Mouse (Mus musculus): Measurements from ENCODE around the gene OR5BS1P. TPM values are rescaled to one million over a fixed set of nuclear protein-coding genes. Genes with fewer than 3 reads are reported as not detected.

OR5BS1P gene
- polyA plus RNA-seq, 1 experiment from 2014 or later, result not detected

DNA sequence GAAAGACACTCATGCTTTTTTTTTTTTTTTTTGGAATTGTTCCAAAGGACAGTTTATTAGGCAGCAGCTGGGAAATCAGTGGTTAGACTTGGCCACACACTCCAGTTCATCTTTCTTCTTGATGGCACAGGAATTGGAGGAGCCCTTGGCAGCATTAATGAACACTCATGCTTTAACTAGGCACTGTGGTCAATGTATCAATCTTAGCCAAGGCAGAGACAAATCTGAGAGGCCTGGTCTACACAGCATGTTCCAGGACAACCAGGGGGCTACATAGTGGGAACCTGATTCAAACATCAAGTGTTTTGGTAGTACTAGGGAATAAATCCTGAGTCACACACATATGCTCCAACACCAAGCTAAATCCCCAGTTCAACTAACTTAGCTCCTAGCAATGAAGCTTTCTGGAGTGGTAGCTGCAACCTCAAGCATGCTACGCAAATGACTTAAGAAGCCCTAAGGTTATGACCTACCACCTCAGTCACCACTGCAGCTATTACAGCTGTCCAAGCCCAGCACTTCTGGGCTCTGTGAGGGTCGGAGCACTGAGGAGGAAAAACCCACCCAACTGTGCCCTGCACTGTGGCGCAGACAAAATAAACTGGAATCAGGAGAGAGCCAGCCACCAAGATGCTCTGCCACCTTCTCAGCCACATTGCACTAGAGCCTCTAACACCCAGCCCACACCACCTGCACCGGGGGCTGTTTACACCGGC, 57.5 kb downstream of the OR5BS1P start:
- ATAC-seq, result no peak
- Histone ChIP-seq H3K4me1 (replicated peaks) (peaks cover 15% of the 10 kb centered on the region), H3K9me3 (no peaks in the 10 kb centered on the region), H3K36me3 (peaks cover 86% of the 10 kb centered on the region), H3K9ac (replicated peaks) (no peak overlapping the region), H3K4me3 (replicated peaks) (no peak overlapping the region), H3K27ac (no peak overlapping the region), H3K4me2 (replicated peaks) (no peak overlapping the region), H3K27me3 (no peaks in the 10 kb centered on the region)
- WGBS, result 97% methylated on average over 5 of the region's 5 CpGs

DNA sequence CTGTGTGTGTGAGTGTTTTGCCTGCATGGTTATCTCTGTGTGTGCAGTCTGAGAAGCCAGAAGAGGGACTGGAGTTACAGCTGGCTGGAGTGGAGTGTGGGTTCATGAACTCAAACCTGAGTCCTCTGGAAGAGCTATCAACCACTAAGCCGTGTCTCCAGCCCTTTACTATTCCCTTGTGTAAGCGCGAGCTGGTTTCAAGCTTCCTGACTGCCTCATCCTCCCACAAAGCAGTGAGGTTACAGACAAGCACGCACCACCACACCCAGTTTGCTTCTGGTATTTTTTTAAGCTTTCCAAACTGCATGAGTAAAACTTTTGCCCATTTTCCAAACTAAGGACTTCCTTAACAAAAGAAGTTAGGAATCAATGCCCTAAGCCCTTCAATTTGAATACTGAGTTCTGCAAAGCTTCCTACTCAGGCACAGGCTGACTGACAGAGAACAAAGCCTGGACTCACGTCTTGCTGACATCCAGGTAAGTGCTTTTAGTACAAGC, 58.4 kb downstream of the OR5BS1P start:
- ATAC-seq, result no peak
- H3K36me3 ChIP-seq, result peaks cover 77% of the 10 kb centered on the region

More for the DNA sequence above, 58.4 kb downstream of the OR5BS1P start:
- no peaks in the 10 kb centered on the region for H3K9me3 ChIP-seq
- no peaks in the 10 kb centered on the region for H3K27me3 ChIP-seq
- H3K4me3 ChIP-seq (replicated peaks), result no peak overlapping the region
- H3K27ac ChIP-seq, result no peak overlapping the region
- no peak overlapping the region for H3K9ac ChIP-seq (replicated peaks)
- 90% methylated on average over 5 of the region's 5 CpGs for WGBS
- no peak overlapping the region for H3K4me2 ChIP-seq (replicated peaks)
- H3K4me1 ChIP-seq (replicated peaks), result peaks cover 22% of the 10 kb centered on the region

Small RNAs within 50 kb of the gene (microRNA-seq; reads per million reads assigned to microRNA genes)
- not detected for gene Mir1291

Other genes with a start within 250 kb of the OR5BS1P start
- not detected in 2 replicates for gene Gm44579, start 248.9 kb upstream of the OR5BS1P start, polyA plus RNA-seq (2015; fragmentation: Nextera tagmentation; extraction: Ambion mirVana)
- gene Olfr287, start 248.8 kb upstream of the OR5BS1P start, polyA plus RNA-seq (2015; fragmentation: Nextera tagmentation; extraction: Ambion mirVana), result 0.14 TPM in 1 of 2 replicates, not detected in the other
- gene Olfr286, start 235.4 kb upstream of the OR5BS1P start, polyA plus RNA-seq (2015; fragmentation: Nextera tagmentation; extraction: Ambion mirVana), result not detected in 2 replicates
- not detected in 2 replicates for gene H1fnt, start 212.6 kb upstream of the OR5BS1P start, polyA plus RNA-seq (2015; fragmentation: Nextera tagmentation; extraction: Ambion mirVana)
- 5.7 and 5.9 TPM in 2 replicates for gene Zfp641, start 173.7 kb upstream of the OR5BS1P start, polyA plus RNA-seq (2015; fragmentation: Nextera tagmentation; extraction: Ambion mirVana)
- gene Olfr285, start 152.5 kb upstream of the OR5BS1P start, polyA plus RNA-seq (2015; fragmentation: Nextera tagmentation; extraction: Ambion mirVana), result not detected in 2 replicates
- not detected in 2 replicates for gene Olfr284, start 128.9 kb upstream of the OR5BS1P start, polyA plus RNA-seq (2015; fragmentation: Nextera tagmentation; extraction: Ambion mirVana)
- gene Olfr283, start 89.0 kb upstream of the OR5BS1P start, polyA plus RNA-seq (2015; fragmentation: Nextera tagmentation; extraction: Ambion mirVana), result not detected in 2 replicates
- not detected in 2 replicates for gene Olfr282, start 38.7 kb upstream of the OR5BS1P start, polyA plus RNA-seq (2015; fragmentation: Nextera tagmentation; extraction: Ambion mirVana)
- gene Olfr281, start 17.3 kb upstream of the OR5BS1P start, polyA plus RNA-seq (2015; fragmentation: Nextera tagmentation; extraction: Ambion mirVana), result not detected in 2 replicates
- not detected in 2 replicates for gene Lalba, start 12.8 kb downstream of the OR5BS1P start, polyA plus RNA-seq (2015; fragmentation: Nextera tagmentation; extraction: Ambion mirVana)
- not detected in 2 replicates for gene Olfr279, start 22.5 kb downstream of the OR5BS1P start, polyA plus RNA-seq (2015; fragmentation: Nextera tagmentation; extraction: Ambion mirVana)
- 149 and 152 TPM in 2 replicates for gene Kansl2, start 64.4 kb downstream of the OR5BS1P start, polyA plus RNA-seq (2015; fragmentation: Nextera tagmentation; extraction: Ambion mirVana)
- 72.7 and 75.1 TPM in 2 replicates for gene Ccnt1, start 101.0 kb downstream of the OR5BS1P start, polyA plus RNA-seq (2015; fragmentation: Nextera tagmentation; extraction: Ambion mirVana)
- 0.67 TPM in 1 of 2 replicates, not detected in the other for gene 4930415O20Rik, start 101.1 kb downstream of the OR5BS1P start, polyA plus RNA-seq (2015; fragmentation: Nextera tagmentation; extraction: Ambion mirVana)
- 10.6 and 13.0 TPM in 2 replicates for gene Adcy6, start 140.2 kb downstream of the OR5BS1P start, polyA plus RNA-seq (2015; fragmentation: Nextera tagmentation; extraction: Ambion mirVana)
- gene Cacnb3, start 160.9 kb downstream of the OR5BS1P start, polyA plus RNA-seq (2015; fragmentation: Nextera tagmentation; extraction: Ambion mirVana), result 139 and 157 TPM in 2 replicates
- gene Ddx23, start 193.0 kb downstream of the OR5BS1P start, polyA plus RNA-seq (2015; fragmentation: Nextera tagmentation; extraction: Ambion mirVana), result 28.6 and 29.5 TPM in 2 replicates
- 10.2 and 12.7 TPM in 2 replicates for gene Rnd1, start 207.6 kb downstream of the OR5BS1P start, polyA plus RNA-seq (2015; fragmentation: Nextera tagmentation; extraction: Ambion mirVana)
- 2.6 and 3.2 TPM in 2 replicates for gene Ccdc65, start 238.3 kb downstream of the OR5BS1P start, polyA plus RNA-seq (2015; fragmentation: Nextera tagmentation; extraction: Ambion mirVana)

Data from midbrain, embryonic 13.5 days (tissue).